Mouse (Mus musculus): ENCODE data around the gene Tnfrsf1b. TPM values are rescaled to one million over a fixed set of nuclear protein-coding genes. Genes with fewer than 3 reads are reported as not detected.

Gene Tnfrsf1b
- polyA plus RNA-seq, 1 experiment from 2014 or later, result 3.2 TPM

- no peak for ATAC-seq (ENCODE audit: insufficient number of reproducible peaks, insufficient read depth, low FRiP score, low read depth)
- Histone ChIP-seq H3K4me2 (replicated peaks; ENCODE audit: low read depth, low read length) (no peak overlapping the region), H3K36me3 (ENCODE audit: control insufficient read depth, insufficient read depth, low read length) (no peaks in the 10 kb centered on the region), H3K4me3 (ENCODE audit: low read depth, low read length) (no peak overlapping the region), H3K9ac (replicated peaks; ENCODE audit: low read depth, low read length) (no peak overlapping the region), H3K27ac (ENCODE audit: low read length) (no peak overlapping the region), H3K4me1 (ENCODE audit: control insufficient read depth, insufficient read depth, low read length) (no peaks in the 10 kb centered on the region), H3K27me3 (ENCODE audit: control insufficient read depth, insufficient read depth, low read length) (no peaks in the 10 kb centered on the region), H3K9me3 (ENCODE audit: control insufficient read depth, low read depth, low read length) (no peaks in the 10 kb centered on the region)
- 83% methylated on average over 1 of the region's 1 CpGs for WGBS
These were observed 26.7 kb downstream of the Tnfrsf1b start for GRCm38 (mm10) chr4:145220001-145220400.

- H3K4me2 ChIP-seq (replicated peaks; ENCODE audit: low read depth, low read length), result no peak overlapping the region
- no peak overlapping the region for H3K4me3 ChIP-seq (ENCODE audit: low read depth, low read length)
- no peak overlapping the region for H3K9ac ChIP-seq (replicated peaks; ENCODE audit: low read depth, low read length)
- no peak for ATAC-seq (ENCODE audit: insufficient number of reproducible peaks, insufficient read depth, low FRiP score, low read depth)
- no peaks in the 10 kb centered on the region for H3K36me3 ChIP-seq (ENCODE audit: control insufficient read depth, insufficient read depth, low read length)
- 0 out of 2 replicates have a peak, but pooled peaks cover 3% of the 10 kb centered on the region for H3K4me1 ChIP-seq (ENCODE audit: control insufficient read depth, insufficient read depth, low read length)
- H3K27me3 ChIP-seq (ENCODE audit: control insufficient read depth, insufficient read depth, low read length), result no peaks in the 10 kb centered on the region
- H3K9me3 ChIP-seq (ENCODE audit: control insufficient read depth, low read depth, low read length), result no peaks in the 10 kb centered on the region
- 63% methylated on average over 15 of the region's 15 CpGs for WGBS
- H3K27ac ChIP-seq (ENCODE audit: low read length), result no peak overlapping the region
These were observed 27.3 kb downstream of the Tnfrsf1b start for GRCm38 (mm10) chr4:145219240-145219985.

GRCm38 (mm10) chr4:145217837-145218236 lies 28.8 kb downstream of the Tnfrsf1b start:
- no peak overlapping the region for H3K4me2 ChIP-seq (replicated peaks; ENCODE audit: low read depth, low read length)
- H3K36me3 ChIP-seq (ENCODE audit: control insufficient read depth, insufficient read depth, low read length), result no peaks in the 10 kb centered on the region
- H3K9ac ChIP-seq (replicated peaks; ENCODE audit: low read depth, low read length), result no peak overlapping the region
- WGBS, result 79% methylated on average over 5 of the region's 5 CpGs
- no peak overlapping the region for H3K4me3 ChIP-seq (ENCODE audit: low read depth, low read length)
- H3K9me3 ChIP-seq (ENCODE audit: control insufficient read depth, low read depth, low read length), result no peaks in the 10 kb centered on the region
- no peaks in the 10 kb centered on the region for H3K27me3 ChIP-seq (ENCODE audit: control insufficient read depth, insufficient read depth, low read length)
- H3K4me1 ChIP-seq (ENCODE audit: control insufficient read depth, insufficient read depth, low read length), result 0 out of 2 replicates have a peak, but pooled peaks cover 3% of the 10 kb centered on the region
- no peak for ATAC-seq (ENCODE audit: insufficient number of reproducible peaks, insufficient read depth, low FRiP score, low read depth)
- H3K27ac ChIP-seq (ENCODE audit: low read length), result no peak overlapping the region

- ATAC-seq (ENCODE audit: insufficient number of reproducible peaks, insufficient read depth, low FRiP score, low read depth), result no peak
- Histone ChIP-seq H3K4me2 (replicated peaks; ENCODE audit: low read depth, low read length) (no peak overlapping the region), H3K4me1 (ENCODE audit: control insufficient read depth, insufficient read depth, low read length) (0 out of 2 replicates have a peak, but pooled peaks cover 3% of the 10 kb centered on the region), H3K9ac (replicated peaks; ENCODE audit: low read depth, low read length) (no peak overlapping the region), H3K36me3 (ENCODE audit: control insufficient read depth, insufficient read depth, low read length) (no peaks in the 10 kb centered on the region), H3K9me3 (ENCODE audit: control insufficient read depth, low read depth, low read length) (no peaks in the 10 kb centered on the region), H3K27me3 (ENCODE audit: control insufficient read depth, insufficient read depth, low read length) (no peaks in the 10 kb centered on the region), H3K27ac (ENCODE audit: low read length) (no peak overlapping the region), H3K4me3 (ENCODE audit: low read depth, low read length) (no peak overlapping the region)
- WGBS, result 86% methylated on average over 6 of the region's 6 CpGs
These were observed 29.6 kb downstream of the Tnfrsf1b start for GRCm38 (mm10) chr4:145217046-145217445.

GRCm38 (mm10) chr4:145215396-145215795 lies 31.3 kb downstream of the Tnfrsf1b start:
- Histone ChIP-seq H3K36me3 (ENCODE audit: control insufficient read depth, insufficient read depth, low read length) (no peaks in the 10 kb centered on the region), H3K9ac (replicated peaks; ENCODE audit: low read depth, low read length) (no peak overlapping the region), H3K4me1 (ENCODE audit: control insufficient read depth, insufficient read depth, low read length) (0 out of 2 replicates have a peak, but pooled peaks cover 3% of the 10 kb centered on the region), H3K27ac (ENCODE audit: low read length) (no peak overlapping the region), H3K4me2 (replicated peaks; ENCODE audit: low read depth, low read length) (no peak overlapping the region), H3K4me3 (ENCODE audit: low read depth, low read length) (no peak overlapping the region), H3K9me3 (ENCODE audit: control insufficient read depth, low read depth, low read length) (no peaks in the 10 kb centered on the region), H3K27me3 (ENCODE audit: control insufficient read depth, insufficient read depth, low read length) (no peaks in the 10 kb centered on the region)
- 88% methylated on average over 2 of the region's 2 CpGs for WGBS
- ATAC-seq (ENCODE audit: insufficient number of reproducible peaks, insufficient read depth, low FRiP score, low read depth), result no peak

GRCm38 (mm10) chr4:145214786-145215174 lies 31.9 kb downstream of the Tnfrsf1b start:
- Histone ChIP-seq H3K27ac (ENCODE audit: low read length) (no peak overlapping the region), H3K36me3 (ENCODE audit: control insufficient read depth, insufficient read depth, low read length) (no peaks in the 10 kb centered on the region), H3K4me1 (ENCODE audit: control insufficient read depth, insufficient read depth, low read length) (0 out of 2 replicates have a peak, but pooled peaks cover 3% of the 10 kb centered on the region), H3K4me2 (replicated peaks; ENCODE audit: low read depth, low read length) (no peak overlapping the region), H3K27me3 (ENCODE audit: control insufficient read depth, insufficient read depth, low read length) (no peaks in the 10 kb centered on the region), H3K4me3 (ENCODE audit: low read depth, low read length) (no peak overlapping the region), H3K9ac (replicated peaks; ENCODE audit: low read depth, low read length) (no peak overlapping the region), H3K9me3 (ENCODE audit: control insufficient read depth, low read depth, low read length) (no peaks in the 10 kb centered on the region)
- WGBS, result 36% methylated on average over 6 of the region's 6 CpGs
- ATAC-seq (ENCODE audit: insufficient number of reproducible peaks, insufficient read depth, low FRiP score, low read depth), result peak; percentile 42

GRCm38 (mm10) chr4:145213999-145214785 lies 32.5 kb downstream of the Tnfrsf1b start:
- ATAC-seq (ENCODE audit: insufficient number of reproducible peaks, insufficient read depth, low FRiP score, low read depth), result peak; percentile 85
- WGBS, result 37% methylated on average over 8 of the region's 8 CpGs
- H3K4me1 ChIP-seq (ENCODE audit: control insufficient read depth, insufficient read depth, low read length), result 0 out of 2 replicates have a peak, but pooled peaks cover 3% of the 10 kb centered on the region
- no peaks in the 10 kb centered on the region for H3K27me3 ChIP-seq (ENCODE audit: control insufficient read depth, insufficient read depth, low read length)
- H3K4me2 ChIP-seq (replicated peaks; ENCODE audit: low read depth, low read length), result no peak overlapping the region
- no peaks in the 10 kb centered on the region for H3K36me3 ChIP-seq (ENCODE audit: control insufficient read depth, insufficient read depth, low read length)
- H3K9ac ChIP-seq (replicated peaks; ENCODE audit: low read depth, low read length), result no peak overlapping the region
- no peaks in the 10 kb centered on the region for H3K9me3 ChIP-seq (ENCODE audit: control insufficient read depth, low read depth, low read length)
- no peak overlapping the region for H3K4me3 ChIP-seq (ENCODE audit: low read depth, low read length)
- no peak overlapping the region for H3K27ac ChIP-seq (ENCODE audit: low read length)

GRCm38 (mm10) chr4:145211076-145211475 lies 35.6 kb downstream of the Tnfrsf1b start:
- Histone ChIP-seq H3K27ac (ENCODE audit: low read length) (no peak overlapping the region), H3K27me3 (ENCODE audit: control insufficient read depth, insufficient read depth, low read length) (no peaks in the 10 kb centered on the region), H3K4me1 (ENCODE audit: control insufficient read depth, insufficient read depth, low read length) (0 out of 2 replicates have a peak, but pooled peaks cover 3% of the 10 kb centered on the region), H3K9me3 (ENCODE audit: control insufficient read depth, low read depth, low read length) (no peaks in the 10 kb centered on the region), H3K4me2 (replicated peaks; ENCODE audit: low read depth, low read length) (no peak overlapping the region), H3K9ac (replicated peaks; ENCODE audit: low read depth, low read length) (no peak overlapping the region), H3K4me3 (ENCODE audit: low read depth, low read length) (no peak overlapping the region), H3K36me3 (ENCODE audit: control insufficient read depth, insufficient read depth, low read length) (no peaks in the 10 kb centered on the region)
- no peak for ATAC-seq (ENCODE audit: insufficient number of reproducible peaks, insufficient read depth, low FRiP score, low read depth)
- WGBS, result 63% methylated on average over 2 of the region's 2 CpGs

Measured in stomach, embryonic 14.5 days (tissue).